Mouse (Mus musculus) cerebellum, adult 9-10 months (tissue): Measurements from ENCODE around the gene Arcn1.

Source experiments
- DNase-seq: peaks from one replicate; pipeline ENCODE4 v3.0.0; 2022

The Arcn1 gene

DNA sequence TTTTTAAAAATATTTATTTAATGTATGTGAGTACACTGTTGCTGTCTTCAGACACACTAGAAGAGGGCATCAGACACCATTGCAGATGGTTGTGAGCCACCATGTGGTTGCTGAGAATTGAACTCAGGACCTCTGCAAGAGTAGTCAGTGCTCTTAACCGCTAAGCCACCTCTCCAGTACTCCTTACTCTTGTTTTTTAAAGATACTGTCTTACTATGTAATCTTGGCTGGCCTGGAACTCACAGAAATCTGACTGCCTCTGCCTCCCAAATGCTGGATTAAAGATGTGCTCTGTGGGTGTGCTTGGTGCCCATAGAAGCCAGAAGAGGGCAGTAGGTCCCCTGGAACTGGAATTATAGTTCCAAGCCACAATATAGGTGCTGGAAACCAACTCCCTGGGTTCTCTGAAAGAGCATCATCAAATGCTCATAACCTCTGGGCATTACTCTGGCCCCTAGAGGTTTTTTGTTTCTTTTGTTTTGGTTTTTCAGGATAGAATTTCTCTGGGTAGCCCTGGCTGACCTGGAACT is 26.9 kb downstream of the Arcn1 start:
- DNase-seq, result no peak

DNA sequence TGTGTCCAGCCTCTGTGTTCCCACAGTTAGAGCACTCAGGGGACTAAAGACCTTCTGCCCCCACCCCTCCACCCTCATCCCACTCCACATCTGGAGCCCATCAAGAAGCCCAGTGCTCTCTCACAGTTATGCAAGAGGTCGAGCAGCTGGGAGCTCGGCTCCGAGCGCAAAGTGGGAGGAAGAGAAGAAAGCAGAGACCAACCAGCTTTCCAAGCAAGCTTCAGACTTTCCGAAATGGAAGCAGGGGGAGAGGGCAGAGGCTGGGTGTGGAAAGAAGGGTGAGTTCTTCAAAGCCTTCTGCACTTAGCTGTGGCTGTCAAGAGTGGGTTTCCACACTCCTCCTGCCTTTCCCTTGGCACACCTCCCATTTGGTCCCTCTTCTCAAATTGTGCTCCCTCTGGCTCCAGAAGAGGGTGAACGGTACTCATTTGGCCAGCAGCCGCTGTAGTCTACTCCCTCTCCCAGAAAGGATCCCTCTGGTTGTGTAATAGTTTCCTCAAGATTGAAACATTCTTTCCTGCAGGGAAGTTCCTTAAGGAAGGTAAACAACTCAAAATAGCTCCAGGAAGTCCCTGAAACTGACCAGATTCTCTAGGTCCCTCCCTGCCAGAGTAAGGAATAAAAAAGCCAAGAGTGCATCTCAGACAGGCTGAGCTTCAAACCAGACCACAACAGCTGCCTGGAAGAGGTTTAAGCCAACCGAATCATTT is 30.2 kb downstream of the Arcn1 start:
- no peak for DNase-seq

DNA sequence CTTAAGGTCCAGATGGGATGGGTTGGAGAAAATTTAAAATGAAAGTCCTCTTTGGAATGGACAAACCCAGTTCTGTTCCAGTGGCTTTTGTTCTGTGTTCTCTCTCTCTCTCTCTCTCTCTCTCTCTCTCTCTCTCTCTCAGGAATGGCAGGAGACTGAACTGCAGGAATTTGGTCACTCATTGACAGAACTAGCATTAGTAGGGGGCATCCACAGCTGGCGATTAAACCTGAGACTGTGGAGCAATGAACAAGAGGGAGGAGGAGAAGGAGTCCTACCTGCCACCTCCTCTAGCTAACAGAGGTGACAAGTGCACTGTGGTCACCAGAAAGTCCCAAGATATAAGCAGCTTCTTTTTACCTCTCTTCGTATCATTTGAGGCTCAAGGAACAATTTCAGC is 31.3 kb downstream of the Arcn1 start:
- no peak for DNase-seq

DNA sequence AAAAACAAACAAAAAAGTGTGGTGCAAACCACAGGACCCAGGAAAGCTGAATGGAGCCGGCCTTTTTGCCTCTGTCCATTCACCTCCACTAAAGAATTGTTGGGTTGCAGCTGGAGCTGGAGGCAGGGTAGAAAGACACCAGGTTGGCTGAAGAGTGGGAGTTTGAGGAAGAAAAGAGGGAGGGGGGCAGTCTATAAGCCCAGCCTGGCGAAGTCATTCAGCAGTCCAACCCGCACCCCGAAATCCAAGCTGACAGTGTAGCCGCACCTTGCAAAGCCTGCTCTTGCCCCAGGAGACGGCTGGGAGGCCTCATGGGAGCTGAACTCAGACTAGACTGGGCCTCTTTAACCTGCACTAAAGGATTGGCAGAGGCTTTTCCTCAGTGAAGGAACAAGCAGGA is 31.8 kb downstream of the Arcn1 start:
- no peak for DNase-seq

DNA sequence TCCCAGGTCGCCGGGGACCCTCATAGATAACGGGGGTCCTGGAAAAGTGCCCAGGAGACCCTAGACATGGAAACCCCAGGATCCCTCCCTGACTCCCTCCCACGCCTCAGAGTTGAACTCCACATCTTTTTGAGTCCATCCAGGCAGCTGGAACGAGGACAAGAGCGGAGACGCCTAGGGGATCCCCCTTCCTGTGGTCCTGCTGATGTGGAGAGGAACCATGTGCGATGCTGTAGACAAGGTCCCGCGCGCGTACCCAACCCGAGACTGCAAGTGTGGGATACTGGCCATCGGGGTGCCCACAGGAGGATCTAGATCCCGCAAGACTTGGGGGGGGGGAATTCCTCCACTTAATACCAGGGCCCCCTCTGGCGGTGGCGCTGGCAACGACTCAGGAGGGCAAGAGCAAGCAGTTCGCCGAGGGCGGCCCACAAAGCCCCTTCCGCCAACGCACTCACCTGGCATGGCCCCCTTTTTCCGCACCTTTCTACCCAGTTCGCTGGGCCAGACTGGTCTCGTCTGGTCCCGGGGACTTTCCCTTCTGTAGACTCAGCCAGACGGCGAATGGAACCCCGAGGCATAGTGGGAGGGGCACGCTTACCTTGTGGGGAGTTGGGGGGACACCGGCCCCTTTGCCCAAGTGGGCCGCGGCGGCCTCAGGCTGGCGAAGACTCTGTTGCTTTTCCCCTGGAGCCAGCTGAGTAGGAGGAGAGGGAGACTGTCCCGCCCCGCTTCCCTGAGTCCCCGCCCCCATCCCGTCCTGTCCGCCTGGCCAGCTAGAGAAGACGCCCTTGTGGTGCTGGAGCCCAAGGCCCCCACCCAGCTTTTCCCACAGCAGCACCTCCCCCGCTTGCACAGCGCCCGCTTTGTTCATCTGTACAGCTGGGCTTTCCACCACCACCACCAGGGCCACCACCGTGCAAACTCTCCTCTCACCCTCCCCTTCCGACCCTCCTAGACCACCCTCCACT is 32.8 kb downstream of the Arcn1 start, which contains the start of gene Phldb1:
Gene Phldb1, minus strand, starts transcription at position 675 of the 971 bp plus-strand sequence.
- peak; percentile 54 for DNase-seq

DNA sequence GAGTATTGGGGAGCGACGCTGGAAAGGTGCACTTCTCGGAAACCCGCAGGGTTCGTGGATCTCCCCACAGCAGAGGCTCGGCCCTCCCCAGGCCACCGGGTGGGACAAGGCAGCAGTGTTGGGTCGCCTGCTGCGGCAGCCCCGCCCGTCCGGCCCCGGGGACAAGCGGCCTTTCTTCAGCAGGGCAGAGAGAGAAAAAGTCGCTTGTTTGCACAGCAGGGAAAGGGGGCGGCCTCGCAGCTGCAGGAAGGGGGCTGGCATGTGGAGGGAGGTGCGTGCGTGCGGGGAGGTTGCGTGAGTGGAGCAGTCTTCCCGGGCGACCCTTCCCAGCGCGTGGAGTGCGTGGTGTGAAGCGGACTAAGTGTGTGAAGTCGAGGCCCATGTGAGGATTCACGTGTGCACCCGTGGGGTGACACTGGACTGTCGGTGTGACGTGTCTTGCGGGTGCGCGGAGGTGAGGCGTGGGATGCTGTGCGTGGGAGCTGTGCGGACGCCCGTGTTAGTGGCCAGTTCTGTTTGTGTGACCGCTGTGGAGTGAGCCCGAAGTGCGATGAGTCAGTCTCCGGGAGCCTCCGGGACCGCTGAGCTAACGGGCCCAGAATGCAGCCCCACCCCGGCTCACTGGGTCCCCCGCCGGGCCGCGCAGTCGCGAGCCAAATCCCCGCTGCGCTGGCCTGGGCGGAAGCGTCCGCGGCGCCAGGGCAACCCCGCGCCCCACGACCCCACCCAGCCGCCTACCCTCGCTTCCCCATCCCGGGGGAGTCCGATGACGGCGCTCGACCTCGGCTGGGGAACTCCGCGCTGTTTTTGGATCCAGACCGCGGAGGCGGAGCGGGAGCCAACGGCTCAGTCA is 33.7 kb downstream of the Arcn1 start:
- peak; percentile 44 for DNase-seq

DNA sequence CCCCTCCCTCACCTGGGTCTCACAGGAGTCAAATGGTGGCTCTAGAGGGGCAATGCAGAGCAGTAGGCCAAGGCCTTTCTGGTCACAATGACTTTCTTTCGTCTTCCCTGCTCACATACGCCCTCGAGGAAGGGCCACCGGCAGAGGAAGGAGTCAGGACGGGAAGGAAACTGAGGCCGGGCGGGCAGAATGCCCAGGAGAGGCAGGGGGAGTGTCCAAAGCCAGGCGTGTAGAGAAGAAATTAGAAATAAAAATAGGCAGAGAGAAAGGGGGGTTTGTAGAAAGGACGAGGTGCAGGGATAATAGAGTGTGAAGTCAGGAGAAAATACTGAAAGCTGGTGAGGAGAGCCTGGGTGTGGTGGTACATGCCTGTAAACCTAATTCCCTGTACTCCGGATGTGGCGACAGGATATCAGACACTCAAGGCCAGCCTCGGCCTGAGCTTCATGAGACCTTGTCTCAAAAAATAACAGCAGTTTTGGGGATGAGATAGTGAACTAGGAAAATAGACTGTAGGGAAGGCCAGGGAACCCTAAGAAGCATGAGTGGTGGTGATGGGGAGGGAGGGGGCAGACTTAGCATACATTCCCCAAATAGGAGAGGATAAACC is 34.6 kb downstream of the Arcn1 start:
- peak; percentile 18 for DNase-seq

DNA sequence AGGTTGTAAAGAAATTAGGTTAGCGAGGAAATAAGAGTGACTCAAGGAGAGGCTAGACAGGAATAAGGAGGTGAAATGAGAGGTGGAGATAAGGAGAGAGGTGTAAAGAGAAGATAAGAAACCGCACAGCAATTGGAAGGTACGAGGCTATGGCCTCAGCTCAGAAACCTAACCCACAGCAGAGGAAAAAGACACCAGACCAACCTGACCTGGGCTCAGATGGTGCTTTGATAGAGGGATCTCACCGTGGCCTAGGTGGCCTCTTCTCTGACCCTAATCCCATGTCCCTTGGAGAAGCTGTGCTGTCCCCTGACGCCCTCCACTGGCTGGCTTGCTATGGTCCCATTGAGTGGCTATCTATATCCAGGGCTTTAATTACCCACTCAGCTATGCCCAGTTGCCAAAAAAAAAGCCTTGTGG is 35.5 kb downstream of the Arcn1 start:
- DNase-seq, result no peak

DNA sequence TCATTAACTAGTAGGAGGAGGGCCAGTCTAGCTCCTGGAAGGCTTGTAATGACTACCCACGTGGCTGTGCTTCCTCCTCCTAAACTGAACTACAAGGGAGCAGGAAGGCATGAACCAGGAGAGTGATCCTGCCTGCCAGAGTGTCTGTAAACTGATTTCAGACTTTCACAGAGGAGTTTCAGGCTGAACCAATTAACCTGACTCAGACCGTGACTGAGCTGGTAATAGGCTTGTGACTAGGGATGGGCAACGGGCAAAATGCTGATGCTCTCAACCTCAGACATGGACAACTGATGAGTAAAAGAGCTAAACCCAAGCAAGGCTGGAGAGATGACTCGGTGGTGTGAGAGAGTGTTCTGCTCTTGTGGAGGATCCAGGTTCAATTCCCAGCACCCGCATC is 40.2 kb downstream of the Arcn1 start:
- DNase-seq, result no peak

DNA sequence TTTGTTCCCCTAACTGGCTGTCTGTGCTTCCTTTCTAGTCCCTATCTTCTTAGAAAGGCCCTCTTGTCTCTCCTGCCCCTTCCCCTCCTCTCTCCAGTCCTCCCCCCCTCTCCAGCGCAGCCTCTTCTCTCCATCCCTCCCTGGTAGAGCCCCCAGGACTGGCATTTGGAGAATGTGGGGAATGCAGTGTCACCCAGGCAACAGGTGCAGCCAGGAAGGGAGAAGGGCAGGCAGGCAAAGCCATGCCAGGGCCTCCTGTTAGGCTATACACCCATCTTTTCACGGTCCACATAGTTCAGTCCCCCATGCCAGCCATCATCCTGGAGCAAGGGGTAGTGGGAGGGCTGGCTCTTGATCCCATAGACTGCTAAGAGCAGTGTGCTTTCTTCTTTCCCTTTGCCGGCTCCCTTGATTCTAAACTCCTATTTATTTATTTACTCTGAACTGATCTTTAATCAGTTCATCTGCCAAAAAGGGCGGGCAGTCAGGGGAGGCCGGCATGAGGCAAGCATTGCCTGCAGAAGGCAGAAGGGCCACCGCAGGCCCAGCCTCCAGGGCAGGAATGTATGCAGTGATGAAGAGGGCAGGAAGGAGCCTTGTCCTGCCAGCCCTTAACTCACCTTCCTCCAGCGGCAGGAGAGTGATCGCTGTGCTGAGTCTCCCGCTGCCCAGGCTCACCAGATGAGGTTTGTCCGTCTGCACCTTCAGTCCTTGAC is 41.1 kb downstream of the Arcn1 start:
- DNase-seq, result no peak

DNA sequence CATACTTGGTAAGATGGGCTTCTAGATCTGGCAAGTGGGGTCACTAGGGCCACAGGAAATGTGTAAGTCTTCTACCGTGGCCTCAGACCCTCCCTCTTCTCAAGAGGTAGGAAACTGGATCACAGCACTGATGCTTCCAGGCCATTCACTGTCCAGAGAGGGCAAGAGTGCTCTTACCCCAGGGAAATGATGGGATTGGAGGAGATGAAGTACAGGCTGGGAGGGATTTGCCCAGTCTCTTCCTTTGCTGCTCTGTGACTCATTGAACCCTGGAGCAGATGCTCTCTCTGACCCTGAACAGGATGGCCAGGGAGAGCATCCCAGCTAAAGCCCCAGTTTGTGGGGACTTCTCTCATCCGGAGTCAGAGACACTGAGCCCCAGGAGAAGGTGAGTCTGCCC is 43.0 kb downstream of the Arcn1 start:
- no peak for DNase-seq

DNA sequence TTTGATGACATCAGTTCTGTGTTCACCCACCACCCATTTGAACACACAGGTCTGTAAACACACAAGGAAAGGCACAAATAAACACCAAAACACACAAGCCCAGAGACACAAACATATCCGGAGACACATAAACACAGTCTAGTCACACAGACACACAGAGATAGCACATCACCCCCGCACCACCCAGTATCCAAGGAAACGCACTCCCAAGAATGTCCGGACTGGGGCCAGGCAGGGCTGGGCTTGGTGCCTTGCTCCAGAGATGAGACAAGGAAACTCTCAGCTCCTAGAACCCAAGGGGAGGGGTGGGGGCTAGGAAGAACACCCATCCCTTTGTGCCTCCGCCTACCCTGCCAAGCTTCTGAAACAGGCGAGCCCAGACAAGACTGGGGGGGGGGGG is 43.4 kb downstream of the Arcn1 start:
- no peak for DNase-seq

DNA sequence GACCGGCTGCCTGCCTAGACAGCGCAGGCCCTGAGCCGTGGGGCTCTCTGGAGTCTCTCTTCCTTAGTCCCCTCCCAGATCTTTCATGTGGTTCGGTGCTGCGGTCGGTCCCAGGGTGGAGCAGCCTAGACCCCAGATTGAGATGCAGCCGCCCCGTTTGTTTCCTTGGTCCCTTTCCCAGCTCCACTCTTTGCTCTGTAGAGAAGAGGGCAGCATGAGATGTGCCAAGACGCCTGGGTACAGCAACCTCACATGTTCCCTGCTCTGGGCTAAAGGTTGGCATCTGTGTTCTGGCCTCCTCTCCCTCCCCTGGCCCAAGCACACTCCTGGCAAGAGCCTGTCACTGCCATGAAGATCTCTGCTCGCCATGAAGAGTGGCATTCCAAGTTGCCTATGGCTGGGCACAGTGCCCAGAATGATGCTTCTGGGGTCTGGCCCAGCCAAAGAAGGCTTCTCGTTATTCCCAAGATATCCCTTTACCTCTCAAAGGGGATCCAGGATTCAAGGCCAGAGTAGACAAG is 44.1 kb downstream of the Arcn1 start:
- no peak for DNase-seq

DNA sequence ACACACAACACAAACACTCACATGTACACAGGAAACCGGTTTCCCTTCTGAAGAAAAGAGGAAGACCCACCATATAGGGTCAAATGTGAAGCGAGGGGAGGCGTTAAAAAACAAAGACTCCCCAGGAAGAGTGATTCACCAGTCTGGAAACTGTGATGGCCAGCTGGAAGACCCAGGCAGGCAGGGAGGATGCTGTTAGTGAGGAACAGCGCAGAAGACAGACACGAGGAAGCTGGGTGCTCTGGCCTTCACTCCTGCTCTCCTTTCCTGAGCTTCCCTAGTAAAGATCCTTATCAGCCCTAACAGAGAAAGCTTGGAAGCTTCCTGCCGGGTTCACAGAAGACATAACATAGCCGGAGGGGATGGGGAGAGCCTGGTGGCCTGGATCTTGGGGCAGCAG is 44.6 kb downstream of the Arcn1 start:
- no peak for DNase-seq

DNA sequence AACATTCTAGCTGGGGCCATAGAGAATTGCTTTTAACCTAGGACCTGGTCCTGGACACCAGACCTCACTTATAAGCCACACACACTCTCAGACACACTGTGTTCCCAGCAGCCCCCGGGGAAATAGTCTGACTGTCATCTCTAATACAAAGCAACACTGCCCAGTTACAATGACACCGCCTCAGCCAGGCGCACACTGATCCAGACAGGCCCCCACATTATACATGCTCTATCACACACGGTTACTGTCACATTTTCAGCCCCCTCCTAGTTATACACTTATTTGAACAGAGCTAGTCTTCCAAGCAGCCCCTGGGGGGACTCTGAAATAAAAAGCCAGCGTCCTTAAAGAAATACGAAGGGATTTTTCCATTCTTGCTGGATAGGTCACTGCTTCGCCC is 45.1 kb downstream of the Arcn1 start:
- DNase-seq, result no peak

DNA sequence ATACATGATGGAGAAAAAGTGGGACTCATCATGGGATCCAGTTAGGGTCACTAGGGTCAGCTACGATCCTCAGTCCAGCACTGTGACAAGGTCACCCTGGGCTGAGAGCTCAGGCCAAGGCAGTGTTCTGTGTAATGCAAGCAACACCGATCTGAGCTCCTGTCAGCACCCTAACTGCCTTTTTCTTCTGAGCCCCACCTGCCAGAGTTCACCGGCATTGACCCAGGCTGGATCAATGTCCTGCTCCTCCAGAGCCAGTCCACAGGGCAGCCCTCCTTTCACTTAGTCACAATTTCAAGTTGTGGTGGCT is 45.8 kb downstream of the Arcn1 start:
- no peak for DNase-seq

DNA sequence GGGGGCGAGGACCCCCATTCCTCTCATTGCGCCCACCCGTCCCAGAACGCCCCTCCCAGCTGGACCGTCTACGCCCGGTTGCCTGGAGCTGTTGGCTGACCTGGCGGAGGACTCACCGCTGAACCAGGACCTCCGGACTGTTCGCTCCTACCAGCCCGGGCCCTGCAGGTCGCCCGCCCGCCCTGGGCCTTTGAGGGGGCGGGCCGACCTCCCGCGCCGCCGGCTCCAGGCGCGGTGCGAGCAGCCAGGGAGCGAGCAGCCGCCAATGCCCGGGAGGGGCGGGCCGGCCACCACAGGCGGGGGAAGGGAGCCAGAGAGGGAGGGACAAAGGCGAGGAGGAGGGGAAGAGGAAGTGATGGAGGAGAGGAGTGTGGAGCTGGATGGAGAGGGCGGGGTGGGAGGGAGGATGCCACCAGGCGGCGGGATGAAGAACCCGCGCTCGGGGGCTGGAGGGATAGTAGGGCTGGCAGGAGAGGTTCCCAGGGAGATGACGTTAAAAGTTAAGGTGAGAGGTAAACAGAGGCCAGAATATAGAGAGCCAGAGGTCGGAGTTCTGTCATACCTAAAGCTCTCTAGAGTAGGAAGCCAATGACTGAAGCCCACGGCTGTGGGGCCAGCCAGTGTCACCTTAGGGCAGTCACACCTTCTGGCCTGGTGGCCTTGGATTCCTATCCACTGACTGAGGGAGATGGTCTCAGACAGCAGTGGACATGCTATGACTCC is 46.3 kb downstream of the Arcn1 start:
- peak; percentile 94 for DNase-seq

DNA sequence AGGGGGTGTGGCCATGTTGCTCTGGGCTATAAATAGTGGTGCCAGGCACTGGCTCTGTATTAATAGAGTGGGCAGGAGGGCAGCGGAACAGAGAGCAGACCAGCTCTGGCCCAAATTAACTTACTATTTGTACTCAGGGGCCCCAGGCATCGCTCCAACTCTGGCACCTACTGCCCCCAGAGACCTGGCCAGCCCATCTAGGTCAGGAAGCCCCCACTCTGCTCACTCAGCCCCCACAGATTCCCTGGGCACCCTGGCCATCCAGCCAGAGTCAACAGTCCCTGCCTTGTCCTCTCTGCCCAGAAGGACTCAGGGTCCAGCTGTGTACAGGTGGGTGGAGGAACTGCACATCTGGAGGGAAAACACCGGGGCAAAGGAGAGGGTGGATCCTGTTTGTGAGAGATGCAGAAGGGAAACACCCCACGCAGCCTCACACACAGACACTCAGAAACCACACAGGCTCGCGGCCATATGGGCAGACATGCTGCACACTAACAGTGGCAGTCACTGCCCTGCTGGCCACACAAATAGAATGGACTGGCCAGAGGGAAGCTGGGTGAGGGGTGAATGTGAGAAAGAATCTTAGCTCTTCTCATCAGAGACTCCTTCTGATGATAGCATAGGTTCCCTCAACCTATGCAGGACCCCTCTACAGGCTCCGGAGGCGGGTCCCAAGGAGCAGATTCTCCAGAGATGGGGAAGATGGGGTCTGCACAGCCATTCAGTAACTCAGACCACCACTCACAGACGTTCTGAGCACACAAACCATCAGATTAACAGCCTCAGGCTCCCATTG is 47.1 kb downstream of the Arcn1 start:
- DNase-seq, result peak; percentile 78

DNA sequence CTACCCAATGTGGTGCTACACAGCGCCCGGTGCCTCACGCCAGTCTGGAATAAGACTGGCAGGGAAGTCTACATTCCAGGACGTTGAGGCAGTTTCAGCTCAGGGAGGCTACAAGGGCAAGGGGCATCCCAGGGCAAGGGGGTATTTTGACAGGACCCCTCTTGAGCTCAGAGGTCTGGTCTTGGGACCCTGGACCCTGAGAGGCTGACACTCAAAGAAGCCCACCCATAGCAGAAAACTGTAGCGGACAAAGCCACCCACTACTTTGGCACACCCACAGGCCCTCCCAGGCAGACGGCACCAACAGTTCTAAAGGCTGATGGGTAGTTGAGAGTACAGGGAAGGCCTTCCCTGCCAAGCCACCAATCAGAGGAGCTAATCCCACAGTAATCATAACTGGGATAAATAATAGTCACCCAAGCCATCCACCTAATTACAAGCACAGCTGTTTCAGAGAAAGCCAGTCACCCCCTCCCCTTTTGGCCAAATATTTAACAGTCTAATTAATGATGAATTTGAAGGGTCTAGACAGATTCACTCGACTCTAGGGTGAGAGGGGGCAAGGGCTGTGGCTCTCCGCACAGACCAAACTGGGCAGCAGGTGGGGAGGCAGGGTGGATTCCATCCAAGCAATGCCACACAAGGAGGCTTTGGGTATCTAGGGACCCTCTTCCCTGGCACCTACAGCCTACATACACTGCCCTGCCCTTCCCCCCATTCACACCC is 47.9 kb downstream of the Arcn1 start:
- no peak for DNase-seq
